Mouse (Mus musculus) neural tube, embryonic 13.5 days (tissue): ENCODE results near the gene Pth1r. TPM values are rescaled to one million over a fixed set of nuclear protein-coding genes. Genes with fewer than 3 reads are reported as not detected.

Experiments used
- ATAC-seq: fragments of 200-750 bp; cut with Nextera tagmentation; 2 replicates; pipeline ENCODE4 v1.8.0; 2017; ENCODE audit warnings: low read depth, mild to moderate bottlenecking, moderate TSS enrichment, moderate library complexity
- H3K27ac ChIP-seq: fragments of 300-500 bp; sonication (generic); replicated peaks from 2 replicates; pipeline ENCODE4 v1.5.1; 2015; ENCODE audit warnings: moderate library complexity, mild to moderate bottlenecking, inconsistent platforms
- H3K27me3 ChIP-seq: fragments of 300-500 bp; sonication (generic); 2 replicates; pipeline ENCODE4 v1.6.1; 2015; ENCODE audit warnings: mild to moderate bottlenecking, inconsistent platforms
- H3K36me3 ChIP-seq: fragments of 300-500 bp; sonication (generic); 2 replicates; pipeline ENCODE4 v1.6.1; 2015; ENCODE audit warnings: mild to moderate bottlenecking, inconsistent platforms
- H3K4me1 ChIP-seq: fragments of 300-500 bp; sonication (generic); replicated peaks from 2 replicates; pipeline ENCODE4 v1.6.1; 2015; ENCODE audit warnings: inconsistent platforms
- H3K4me2 ChIP-seq: fragments of 300-500 bp; sonication (generic); 2 replicates; pipeline ENCODE4 v1.6.1; 2015; ENCODE audit warnings: inconsistent platforms, mild to moderate bottlenecking, moderate library complexity
- H3K4me3 ChIP-seq: fragments of 300-500 bp; sonication (generic); 2 replicates; pipeline ENCODE4 v1.5.1; 2015; ENCODE audit warnings: mild to moderate bottlenecking, inconsistent platforms
- H3K9ac ChIP-seq: fragments of 300-500 bp; sonication (generic); 2 replicates; pipeline ENCODE4 v1.6.1; 2015; ENCODE audit warnings: moderate library complexity, mild to moderate bottlenecking, inconsistent platforms
- H3K9me3 ChIP-seq: fragments of 300-500 bp; sonication (generic); 2 replicates; pipeline ENCODE4 v1.6.1; 2016; ENCODE audit warnings: inconsistent platforms
- WGBS: fragments of 180-500 bp; shearing (Covaris S2); methylation state at CpG from one replicate; pipeline ENCODE4 v1.1.7; 2015; 5-methylcytosine and 5-hydroxymethylcytosine counted together
- polyA plus RNA-seq: library from polyadenylated mRNA; unstranded; fragments of >200 nt; fragmentation: Nextera tagmentation; extraction: Ambion mirVana; gene quantifications from 2 replicates; pipeline ENCODE4 v1.2.1, GENCODE M21; 2015

The Pth1r gene
- polyA plus RNA-seq, 1 experiment from 2014 or later: 17.6 TPM

DNA sequence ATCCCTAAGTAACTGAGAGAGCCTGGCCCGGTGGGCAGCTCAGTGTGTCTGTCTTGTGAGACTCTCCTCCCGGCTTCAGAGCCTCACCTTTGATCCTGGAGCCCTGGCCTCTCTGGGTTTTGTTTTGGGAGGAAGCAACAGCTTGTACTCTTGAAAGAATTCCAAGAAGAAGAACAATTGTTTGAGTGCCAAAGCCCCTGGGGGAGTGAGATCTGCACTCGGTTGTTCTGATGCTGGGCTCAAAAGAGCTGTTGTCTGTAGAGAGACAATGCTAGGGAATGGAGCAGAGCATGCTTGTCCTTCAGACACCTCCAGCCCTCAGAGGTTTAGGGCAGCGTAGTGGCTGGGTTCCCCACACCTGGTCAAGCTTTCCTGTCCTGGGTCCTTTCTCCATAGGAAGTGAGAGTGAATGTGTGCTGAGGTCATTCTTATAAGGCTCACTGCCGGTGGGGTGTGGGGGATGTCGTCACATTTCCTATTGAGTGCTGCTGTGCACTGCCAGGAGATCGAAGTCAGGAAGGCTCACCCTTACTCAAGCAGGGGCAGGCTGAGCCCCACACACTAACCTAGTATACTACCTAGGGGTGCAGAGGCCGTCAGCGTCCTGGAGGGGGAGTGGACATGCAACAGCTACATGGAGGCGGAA is 73.7 kb downstream of the Pth1r start:
- Histone ChIP-seq H3K9ac (no peak overlapping the region), H3K4me3 (no peak overlapping the region), H3K9me3 (no peaks in the 10 kb centered on the region), H3K27ac (0 out of 2 replicates have a peak overlapping the region, but pooled peaks have one; percentile 40), H3K36me3 (no peaks in the 10 kb centered on the region), H3K4me1 (peaks cover 27% of the 10 kb centered on the region), H3K27me3 (no peaks in the 10 kb centered on the region), H3K4me2 (no peak overlapping the region)
- WGBS: 56% methylated on average over 10 of the region's 10 CpGs
- ATAC-seq: no peak

DNA sequence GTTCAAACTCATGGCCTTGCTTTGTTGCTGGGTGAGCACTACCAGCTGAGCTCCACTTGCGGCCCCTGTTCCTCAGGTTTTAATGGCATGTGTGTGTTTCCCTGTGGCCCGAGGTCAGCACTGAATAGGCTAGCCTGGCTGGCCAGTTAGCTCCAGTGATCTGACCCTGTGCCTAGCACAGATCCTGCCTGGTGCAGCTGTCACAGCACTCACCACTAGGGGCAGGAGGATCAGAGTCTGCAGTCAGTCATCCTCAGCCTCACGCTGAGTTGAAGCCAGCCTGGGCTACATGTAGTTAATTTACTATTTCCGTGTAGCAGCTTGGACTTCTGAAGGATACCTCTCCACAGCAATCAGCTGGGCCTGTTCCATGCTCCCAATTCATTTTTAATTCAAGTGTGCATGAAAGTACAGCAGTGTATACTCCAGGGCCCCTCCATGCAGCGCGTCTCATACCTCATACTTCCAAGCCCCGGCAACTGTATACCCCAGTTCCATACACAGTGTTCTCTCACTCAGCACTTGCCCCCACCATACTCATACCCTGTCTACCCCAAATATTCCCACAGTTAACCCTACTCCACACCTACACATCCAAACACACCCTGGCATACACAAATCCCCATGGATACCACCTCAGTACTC is 74.4 kb downstream of the Pth1r start:
- 63% methylated on average over 7 of the region's 7 CpGs for WGBS
- H3K4me1 ChIP-seq: peaks cover 23% of the 10 kb centered on the region
- H3K27me3 ChIP-seq: no peaks in the 10 kb centered on the region
- H3K4me2 ChIP-seq: no peak overlapping the region
- H3K4me3 ChIP-seq: no peak overlapping the region
- H3K36me3 ChIP-seq: no peaks in the 10 kb centered on the region
- H3K9me3 ChIP-seq: no peaks in the 10 kb centered on the region
- ATAC-seq: peak; percentile 63; the same call in 1 of the 2 replicates
- no peak overlapping the region for H3K9ac ChIP-seq
- H3K27ac ChIP-seq: 0 out of 2 replicates have a peak overlapping the region, but pooled peaks have one; percentile 40

Other genes with a start within 250 kb of the Pth1r start
- 35.7 and 36.3 TPM in 2 replicates for gene Setd2, start 214.5 kb downstream of the Pth1r start, polyA plus RNA-seq
- gene Nradd, start 122.7 kb downstream of the Pth1r start, polyA plus RNA-seq: 38.0 and 39.3 TPM in 2 replicates
- gene Nbeal2, start 93.0 kb downstream of the Pth1r start, polyA plus RNA-seq: 1.8 and 2.2 TPM in 2 replicates
- gene Ccdc12, start 90.6 kb downstream of the Pth1r start, polyA plus RNA-seq: 105 and 118 TPM in 2 replicates
- 1.2 and 3.8 TPM in 2 replicates for gene Myl3, start 5.3 kb downstream of the Pth1r start, polyA plus RNA-seq
- gene Prss42, start 51.0 kb upstream of the Pth1r start, polyA plus RNA-seq: not detected in 2 replicates
- not detected in 2 replicates for gene Prss44, start 66.8 kb upstream of the Pth1r start, polyA plus RNA-seq
- gene Prss43, start 79.5 kb upstream of the Pth1r start, polyA plus RNA-seq: not detected in 2 replicates
- gene Prss45, start 87.4 kb upstream of the Pth1r start, polyA plus RNA-seq: not detected in 2 replicates
- not detected in 2 replicates for gene Prss46, start 97.4 kb upstream of the Pth1r start, polyA plus RNA-seq
- 0.22 TPM in 1 of 2 replicates, not detected in the other for gene Prss50, start 110.8 kb upstream of the Pth1r start, polyA plus RNA-seq
- gene Als2cl, start 132.7 kb upstream of the Pth1r start, polyA plus RNA-seq: 1.2 TPM in 2 replicates
- 1.7 and 1.8 TPM in 2 replicates for gene Tmie, start 133.0 kb upstream of the Pth1r start, polyA plus RNA-seq
- not detected in 2 replicates for gene Fam240a, start 169.7 kb upstream of the Pth1r start, polyA plus RNA-seq
- gene Tdgf1, start 199.0 kb upstream of the Pth1r start, polyA plus RNA-seq: 0.22 TPM in 1 of 2 replicates, not detected in the other
- 0.62 and 1.1 TPM in 2 replicates for gene Lrrc2, start 204.4 kb upstream of the Pth1r start, polyA plus RNA-seq
- gene Rtp3, start 243.4 kb upstream of the Pth1r start, polyA plus RNA-seq: not detected in 2 replicates